Mouse (Mus musculus): ENCODE measurements around the gene Phactr4. TPM values are rescaled to one million over a fixed set of nuclear protein-coding genes. Genes with fewer than 3 reads are reported as not detected.
A peak's percentile ranks its signal among the peaks of the same experiment; 100 is the strongest.

Phactr4 gene
- polyA plus RNA-seq, 1 experiment from 2014 or later = 15.9 TPM

GRCm38 (mm10) chr4:132311209-132311608 lies 111.1 kb downstream of the Phactr4 start:
- H3K36me3 ChIP-seq (ENCODE audit: control insufficient read depth, insufficient read depth, low read length) = peaks cover 18% of the 10 kb centered on the region; the same call in 1 of the 2 replicates
- H3K4me3 ChIP-seq (ENCODE audit: low read length) = no peak overlapping the region
- no peak for ATAC-seq
- WGBS = 50% methylated on average over 1 of the region's 1 CpGs
- H3K27ac ChIP-seq (ENCODE audit: low read length) = no peak overlapping the region
- no peaks in the 10 kb centered on the region for H3K27me3 ChIP-seq (replicated peaks; ENCODE audit: control insufficient read depth, insufficient read depth, low read length)
- peaks cover 5% of the 10 kb centered on the region for H3K4me1 ChIP-seq (ENCODE audit: control insufficient read depth, insufficient read depth, low read length)
- H3K4me2 ChIP-seq (ENCODE audit: low read depth, low read length) = no peak overlapping the region
- H3K9me3 ChIP-seq (ENCODE audit: control insufficient read depth, low read length) = no peaks in the 10 kb centered on the region
- no peak overlapping the region for H3K9ac ChIP-seq (ENCODE audit: low read depth, low read length)

DNA sequence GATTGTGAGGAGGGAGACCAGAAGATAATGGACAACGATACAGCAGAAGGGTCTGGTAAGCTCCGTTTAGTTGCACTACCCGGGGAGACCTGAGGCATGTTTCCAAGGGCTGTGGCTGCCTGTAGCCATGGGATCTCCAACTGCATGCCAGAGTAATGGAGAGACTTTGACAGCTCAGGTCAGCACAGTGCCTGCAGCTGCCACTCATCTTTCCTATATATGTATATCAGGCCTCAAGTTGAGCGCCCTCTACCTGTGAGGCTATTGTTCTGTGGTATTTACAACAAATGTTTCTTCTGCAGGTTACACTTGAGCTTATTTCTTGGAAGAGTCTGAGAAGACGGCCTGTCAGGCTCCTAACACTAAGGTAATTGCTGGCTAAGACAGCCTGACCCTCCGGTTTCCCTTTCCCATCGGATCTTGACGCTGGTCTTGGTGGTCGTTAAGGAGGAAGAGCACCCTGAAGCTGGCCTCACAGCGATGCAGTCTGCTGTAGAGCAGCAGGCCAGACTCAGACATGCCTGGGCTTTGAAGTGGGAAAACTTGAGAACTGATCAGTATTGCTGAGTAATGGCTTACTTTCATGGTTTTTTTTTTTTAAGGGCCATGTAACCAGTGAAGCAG lies 112.3 kb downstream of the Phactr4 start:
- peak overlapping the region; percentile 85 for H3K9ac ChIP-seq (ENCODE audit: low read depth, low read length)
- peak overlapping the region; percentile 88 for H3K4me2 ChIP-seq (ENCODE audit: low read depth, low read length)
- H3K4me1 ChIP-seq (ENCODE audit: control insufficient read depth, insufficient read depth, low read length) = peaks cover 5% of the 10 kb centered on the region
- peak overlapping the region; percentile 94 for H3K27ac ChIP-seq (ENCODE audit: low read length)
- peak overlapping the region; percentile 78 for H3K4me3 ChIP-seq (ENCODE audit: low read length)
- no peaks in the 10 kb centered on the region for H3K9me3 ChIP-seq (ENCODE audit: control insufficient read depth, low read length)
- H3K36me3 ChIP-seq (ENCODE audit: control insufficient read depth, insufficient read depth, low read length) = peaks cover 18% of the 10 kb centered on the region; the same call in 1 of the 2 replicates
- H3K27me3 ChIP-seq (replicated peaks; ENCODE audit: control insufficient read depth, insufficient read depth, low read length) = no peaks in the 10 kb centered on the region
- ATAC-seq = peak; percentile 65
- WGBS = 30% methylated on average over 10 of the region's 10 CpGs

- 1% methylated on average over 15 of the region's 15 CpGs for WGBS
These were observed 113.0 kb downstream of the Phactr4 start for GRCm38 (mm10) chr4:132309140-132309848.

GRCm38 (mm10) chr4:132308437-132309139 lies 113.7 kb downstream of the Phactr4 start:
- Histone ChIP-seq H3K36me3 (ENCODE audit: control insufficient read depth, insufficient read depth, low read length) (peaks cover 18% of the 10 kb centered on the region; the same call in 1 of the 2 replicates), H3K4me1 (ENCODE audit: control insufficient read depth, insufficient read depth, low read length) (peaks cover 5% of the 10 kb centered on the region), H3K9ac (ENCODE audit: low read depth, low read length) (peak overlapping the region; percentile 85), H3K27me3 (replicated peaks; ENCODE audit: control insufficient read depth, insufficient read depth, low read length) (no peaks in the 10 kb centered on the region), H3K4me3 (ENCODE audit: low read length) (peak overlapping the region; percentile 78), H3K9me3 (ENCODE audit: control insufficient read depth, low read length) (no peaks in the 10 kb centered on the region), H3K4me2 (ENCODE audit: low read depth, low read length) (peak overlapping the region; percentile 88), H3K27ac (ENCODE audit: low read length) (peak overlapping the region; percentile 94)
- WGBS = under 1% methylated on average over 41 of the region's 41 CpGs
- peak; percentile 86 for ATAC-seq

More at GRCm38 (mm10) chr4:132309140-132309848, 113.0 kb downstream of the Phactr4 start:
- no peak for ATAC-seq
- H3K4me3 ChIP-seq (ENCODE audit: low read length) = peak overlapping the region; percentile 78
- H3K27ac ChIP-seq (ENCODE audit: low read length) = peak overlapping the region; percentile 94
- H3K9me3 ChIP-seq (ENCODE audit: control insufficient read depth, low read length) = no peaks in the 10 kb centered on the region
- H3K4me1 ChIP-seq (ENCODE audit: control insufficient read depth, insufficient read depth, low read length) = peaks cover 5% of the 10 kb centered on the region
- H3K9ac ChIP-seq (ENCODE audit: low read depth, low read length) = peak overlapping the region; percentile 85
- H3K36me3 ChIP-seq (ENCODE audit: control insufficient read depth, insufficient read depth, low read length) = peaks cover 18% of the 10 kb centered on the region; the same call in 1 of the 2 replicates
- H3K27me3 ChIP-seq (replicated peaks; ENCODE audit: control insufficient read depth, insufficient read depth, low read length) = no peaks in the 10 kb centered on the region
- H3K4me2 ChIP-seq (ENCODE audit: low read depth, low read length) = peak overlapping the region; percentile 88

GRCm38 (mm10) chr4:132306004-132306403 lies 116.3 kb downstream of the Phactr4 start:
- Histone ChIP-seq H3K9me3 (ENCODE audit: control insufficient read depth, low read length) (no peaks in the 10 kb centered on the region), H3K4me2 (ENCODE audit: low read depth, low read length) (no peak overlapping the region), H3K27ac (ENCODE audit: low read length) (no peak overlapping the region; the same call in 1 of the 2 replicates), H3K36me3 (ENCODE audit: control insufficient read depth, insufficient read depth, low read length) (peaks cover 11% of the 10 kb centered on the region; the same call in 1 of the 2 replicates), H3K9ac (ENCODE audit: low read depth, low read length) (no peak overlapping the region), H3K4me3 (ENCODE audit: low read length) (no peak overlapping the region), H3K4me1 (ENCODE audit: control insufficient read depth, insufficient read depth, low read length) (peaks cover 11% of the 10 kb centered on the region), H3K27me3 (replicated peaks; ENCODE audit: control insufficient read depth, insufficient read depth, low read length) (no peaks in the 10 kb centered on the region)
- no peak for ATAC-seq
- WGBS = 69% methylated on average over 6 of the region's 6 CpGs

Small RNAs within 50 kb of the gene (microRNA-seq; reads per million reads assigned to microRNA genes)
- not detected for gene Gm25707

Other genes with a start within 250 kb of the Phactr4 start
- gene Ythdf2, start 210.2 kb downstream of the Phactr4 start, polyA plus RNA-seq (2015; fragmentation: Nextera tagmentation; extraction: Ambion mirVana) = 62.4 and 73.7 TPM in 2 replicates
- 25.9 and 30.2 TPM in 2 replicates for gene Gmeb1, start 160.9 kb downstream of the Phactr4 start, polyA plus RNA-seq (2015; fragmentation: Nextera tagmentation; extraction: Ambion mirVana)
- 39.8 and 41.1 TPM in 2 replicates for gene Taf12, start 148.1 kb downstream of the Phactr4 start, polyA plus RNA-seq (2015; fragmentation: Nextera tagmentation; extraction: Ambion mirVana)
- 5.3 and 7.8 TPM in 2 replicates for gene Rab42, start 119.1 kb downstream of the Phactr4 start, polyA plus RNA-seq (2015; fragmentation: Nextera tagmentation; extraction: Ambion mirVana)
- 79.6 and 81.1 TPM in 2 replicates for gene Trnau1ap, start 93.0 kb downstream of the Phactr4 start, polyA plus RNA-seq (2015; fragmentation: Nextera tagmentation; extraction: Ambion mirVana)
- gene Rcc1, start 68.9 kb downstream of the Phactr4 start, polyA plus RNA-seq (2015; fragmentation: Nextera tagmentation; extraction: Ambion mirVana) = 82.2 and 90.6 TPM in 2 replicates
- gene Med18, start 41.4 kb upstream of the Phactr4 start, polyA plus RNA-seq (2015; fragmentation: Nextera tagmentation; extraction: Ambion mirVana) = 15.2 and 18.4 TPM in 2 replicates
- gene Sesn2, start 88.0 kb upstream of the Phactr4 start, polyA plus RNA-seq (2015; fragmentation: Nextera tagmentation; extraction: Ambion mirVana) = 11.6 and 12.4 TPM in 2 replicates
- 1,346 and 1,379 TPM in 2 replicates for gene Atpif1, start 111.2 kb upstream of the Phactr4 start, polyA plus RNA-seq (2015; fragmentation: Nextera tagmentation; extraction: Ambion mirVana)
- gene Dnajc8, start 113.1 kb upstream of the Phactr4 start, polyA plus RNA-seq (2015; fragmentation: Nextera tagmentation; extraction: Ambion mirVana) = 140 and 150 TPM in 2 replicates
- gene Ptafr, start 141.6 kb upstream of the Phactr4 start, polyA plus RNA-seq (2015; fragmentation: Nextera tagmentation; extraction: Ambion mirVana) = 1.5 and 1.6 TPM in 2 replicates
- gene Eya3, start 216.5 kb upstream of the Phactr4 start, polyA plus RNA-seq (2015; fragmentation: Nextera tagmentation; extraction: Ambion mirVana) = 22.6 and 22.8 TPM in 2 replicates

Measured in intestine, embryonic 16.5 days (tissue).